Mouse (Mus musculus) induced T-regulatory cell, adult 2 months (primary cell): ENCODE results near the gene Zranb3.
A peak's percentile ranks its signal among the peaks of the same experiment; 100 is the strongest.
"Not testable (repeated sequence)": the region's sequence is repeated elsewhere in the genome, so short reads cannot be mapped to it uniquely, and the experiment has no call there.

Experiments
- DNase-seq: peaks from one replicate; pipeline ENCODE4 v3.0.0-alpha.2; 2012; ENCODE audit warnings: low read depth

The Zranb3 gene

GRCm38 (mm10) chr1:128102641-128103461, at the start of gene Zranb3, which contains the start of gene R3hdm1:
Zranb3 (minus strand) TSS chr1:128103047.
R3hdm1 (plus strand) TSS chr1:128103301.
- peak; percentile 100 for DNase-seq

- no peak for DNase-seq
Observed at GRCm38 (mm10) chr1:128141737-128142136, 38.9 kb upstream of the Zranb3 start.

GRCm38 (mm10) chr1:128141039-128141438, 38.2 kb upstream of the Zranb3 start:
- peak; percentile 47 for DNase-seq

GRCm38 (mm10) chr1:128136222-128136621, 33.4 kb upstream of the Zranb3 start:
- DNase-seq = not testable (repeated sequence)

- DNase-seq = no peak
Observed at GRCm38 (mm10) chr1:128120913-128121627, 18.2 kb upstream of the Zranb3 start.

GRCm38 (mm10) chr1:128103520-128104088, 757 bp upstream of the Zranb3 start:
- no peak for DNase-seq

- DNase-seq = no peak
Observed at GRCm38 (mm10) chr1:128102251-128102640, 601 bp downstream of the Zranb3 start.

GRCm38 (mm10) chr1:128098309-128098708, 4.5 kb downstream of the Zranb3 start:
- no peak for DNase-seq

- DNase-seq = no peak
Observed at GRCm38 (mm10) chr1:128094686-128095085, 8.2 kb downstream of the Zranb3 start.

GRCm38 (mm10) chr1:128082800-128083199, 20.0 kb downstream of the Zranb3 start:
- DNase-seq = no peak

- DNase-seq = no peak
Observed at GRCm38 (mm10) chr1:128081873-128082272, 21.0 kb downstream of the Zranb3 start.

- no peak for DNase-seq
Observed at GRCm38 (mm10) chr1:128080936-128081696, 21.7 kb downstream of the Zranb3 start.

- no peak for DNase-seq
Observed at GRCm38 (mm10) chr1:128078646-128079045, 24.2 kb downstream of the Zranb3 start.

GRCm38 (mm10) chr1:128077788-128078187, 25.1 kb downstream of the Zranb3 start:
- no peak for DNase-seq

- DNase-seq = peak; percentile 65
Observed at GRCm38 (mm10) chr1:128076791-128077479, 25.9 kb downstream of the Zranb3 start.

- DNase-seq = no peak
Observed at GRCm38 (mm10) chr1:128073051-128073450, 29.8 kb downstream of the Zranb3 start.

- no peak for DNase-seq
Observed at GRCm38 (mm10) chr1:128070003-128070402, 32.8 kb downstream of the Zranb3 start.

GRCm38 (mm10) chr1:128068945-128069397, 33.9 kb downstream of the Zranb3 start:
- DNase-seq = no peak

GRCm38 (mm10) chr1:128064716-128065115, 38.1 kb downstream of the Zranb3 start:
- DNase-seq = no peak

- no peak for DNase-seq
Observed at GRCm38 (mm10) chr1:128062167-128062566, 40.7 kb downstream of the Zranb3 start.

GRCm38 (mm10) chr1:128061401-128061800, 41.4 kb downstream of the Zranb3 start:
- DNase-seq = no peak
